Comparison of ENCODE assay signal across 8 mouse cellular contexts in the genomic region with DNA sequence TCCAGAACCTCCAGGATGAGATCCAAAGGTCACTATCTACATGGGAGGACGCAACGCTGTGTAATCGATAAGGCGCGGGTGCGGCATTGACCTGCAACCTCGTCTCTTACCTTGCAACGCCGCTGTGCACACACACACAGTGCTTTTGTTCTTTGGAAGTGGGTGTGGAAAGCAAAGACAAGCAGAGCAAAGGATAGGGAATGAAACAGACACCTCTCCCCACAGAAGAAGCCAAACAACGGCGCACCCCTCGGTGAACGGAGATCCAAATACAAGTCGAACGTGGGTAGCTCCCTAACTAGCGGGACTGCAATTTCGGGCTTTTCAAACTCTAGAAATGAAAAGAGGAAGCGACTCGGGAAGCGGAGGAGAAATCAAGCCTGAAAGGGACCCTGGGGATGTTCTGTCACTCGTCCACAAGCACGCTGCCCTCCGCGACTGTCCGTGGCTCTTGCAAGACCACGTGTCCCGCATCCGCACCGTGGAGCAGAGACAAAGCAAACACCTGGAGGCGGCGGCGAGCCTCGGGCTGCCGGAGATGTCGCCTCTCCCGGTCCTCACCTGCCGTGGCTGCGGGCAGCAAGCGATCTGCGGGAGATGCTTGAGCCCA. TPM values are rescaled to one million over a fixed set of nuclear protein-coding genes. Genes with fewer than 3 reads are reported as not detected.
A peak's percentile ranks its signal among the peaks of the same experiment; 100 is the strongest.
DNase-seq lines count a peak whose midpoint lies in the region; ATAC-seq and TF ChIP-seq lines count a peak whose summit lies in the region.

No protein-coding gene starts in this region.

- peaks cover 3% of the 10 kb centered on the region for H3K36me3 ChIP-seq in erythroblast, embryonic 14.5 days (ENCODE audit: control insufficient read depth)
- H3K36me3 ChIP-seq in hindbrain, embryonic 13.5 days, result no peaks in the 10 kb centered on the region
- H3K36me3 ChIP-seq in liver, adult 2 months (ENCODE audit: control insufficient read depth, insufficient read depth, low read length), result no peaks in the 10 kb centered on the region
- H3K36me3 ChIP-seq in neural tube, embryonic 12.5 days, result no peaks in the 10 kb centered on the region

- peak; percentile 14 to 15 for DNase-seq in layer of hippocampus, postnatal 14 days (ENCODE audit: low spot score in 2 of 2)
- DNase-seq in layer of hippocampus, adult 11-12 months (ENCODE audit: low spot score), result no peak
- DNase-seq in adipocyte (ENCODE audit: low spot score), result peak; percentile 25
- peak; percentile 92 for DNase-seq in liver, adult 2 months (ENCODE audit: extremely low read depth, low read depth, low spot score)
- no peak for DNase-seq in layer of hippocampus, adult 18-20 months (ENCODE audit: low spot score in 2 of 2)

- WGBS in hindbrain, embryonic 13.5 days, result under 1% methylated on average over 40 of the region's 40 CpGs
- WGBS in liver, adult 2 months, result under 1% methylated on average over 40 of the region's 40 CpGs
- WGBS in neural tube, embryonic 12.5 days, result under 1% methylated on average over 40 of the region's 40 CpGs

- H3K27me3 ChIP-seq in erythroblast, embryonic 14.5 days (ENCODE audit: control insufficient read depth), result no peaks in the 10 kb centered on the region
- no peaks in the 10 kb centered on the region for H3K27me3 ChIP-seq in hindbrain, embryonic 13.5 days
- H3K27me3 ChIP-seq in liver, adult 2 months (ENCODE audit: control insufficient read depth, insufficient read depth, low read length), result no peaks in the 10 kb centered on the region
- no peaks in the 10 kb centered on the region for H3K27me3 ChIP-seq in neural tube, embryonic 12.5 days (replicated peaks)

- no peak for TF ChIP-seq POLR2A in liver, adult 2 months (IDR thresholded peaks at IDR 0.05; ENCODE audit: extremely low read depth, insufficient read depth, low read length)

- ATAC-seq in hindbrain, embryonic 13.5 days (ENCODE audit: low FRiP score), result peak; percentile 83
- ATAC-seq in neural tube, embryonic 12.5 days (ENCODE audit: low FRiP score, low read depth), result peak; percentile 80

- H3K4me2 ChIP-seq in hindbrain, embryonic 13.5 days, result peak overlapping the region; percentile 71
- H3K4me2 ChIP-seq in neural tube, embryonic 12.5 days (replicated peaks), result peak overlapping the region; percentile 72

- H3K27ac ChIP-seq in hindbrain, embryonic 13.5 days, result peak overlapping the region; percentile 93
- H3K27ac ChIP-seq in liver, adult 2 months (replicated peaks; ENCODE audit: insufficient read depth, low read depth, low read length), result peak overlapping the region; percentile 88
- H3K27ac ChIP-seq in neural tube, embryonic 12.5 days, result peak overlapping the region; percentile 59; the same call in 1 of the 2 replicates

- H3K4me1 ChIP-seq in erythroblast, embryonic 14.5 days (ENCODE audit: control insufficient read depth), result peaks cover 63% of the 10 kb centered on the region
- peaks cover 31% of the 10 kb centered on the region for H3K4me1 ChIP-seq in hindbrain, embryonic 13.5 days (replicated peaks)
- peaks cover 9% of the 10 kb centered on the region; the same call in 1 of the 2 replicates for H3K4me1 ChIP-seq in liver, adult 2 months (ENCODE audit: control insufficient read depth, insufficient read depth, low read length)
- H3K4me1 ChIP-seq in neural tube, embryonic 12.5 days, result peaks cover 20% of the 10 kb centered on the region

- peak overlapping the region; percentile 79 for H3K4me3 ChIP-seq in erythroblast, embryonic 14.5 days (replicated peaks)
- H3K4me3 ChIP-seq in hindbrain, embryonic 13.5 days, result peak overlapping the region; percentile 93
- H3K4me3 ChIP-seq in liver, adult 2 months (ENCODE audit: insufficient read depth, low read depth, low read length), result peak overlapping the region; percentile 87
- peak overlapping the region; percentile 86 for H3K4me3 ChIP-seq in neural tube, embryonic 12.5 days

- peaks cover 4% of the 10 kb centered on the region; the same call in 1 of the 2 replicates for H3K79me2 ChIP-seq in liver, adult 2 months (ENCODE audit: control insufficient read depth, insufficient read depth, low read length)

- H3K9ac ChIP-seq in hindbrain, embryonic 13.5 days, result peak overlapping the region; percentile 93
- peak overlapping the region; percentile 87 for H3K9ac ChIP-seq in liver, adult 2 months (ENCODE audit: low read depth, low read length)
- H3K9ac ChIP-seq in neural tube, embryonic 12.5 days, result peak overlapping the region; percentile 82

- TF ChIP-seq CTCF in liver, adult 2 months (IDR thresholded peaks at IDR 0.05; ENCODE audit: low read depth, low read length), result no peak

- H3K9me3 ChIP-seq in erythroblast, embryonic 14.5 days (ENCODE audit: control insufficient read depth, low read length), result no peaks in the 10 kb centered on the region
- no peaks in the 10 kb centered on the region for H3K9me3 ChIP-seq in hindbrain, embryonic 13.5 days
- H3K9me3 ChIP-seq in neural tube, embryonic 12.5 days, result no peaks in the 10 kb centered on the region

RNA-seq across cellular contexts. Expression of a gene that starts 0.6 kb away (rescaled TPM):
- total RNA-seq in layer of hippocampus, postnatal 14 days (2021), result 1 to 10 TPM; 8.7 to 9.3 TPM
- 0.19 and 0.29 TPM in 2 replicates for polyA plus RNA-seq in erythroblast, embryonic 14.5 days (2012)
- polyA plus RNA-seq in hindbrain, embryonic 13.5 days (2015; fragmentation: Nextera tagmentation; extraction: Ambion mirVana), result 17.8 and 17.9 TPM in 2 replicates
- 8.3 and 9.9 TPM in 2 replicates for total RNA-seq in liver, adult 2 months (2014; rRNA removed)
- 1.4 and 1.9 TPM in 2 replicates for polyA plus RNA-seq in liver, adult 2 months (2012; rRNA removed)
- 20.2 and 20.7 TPM in 2 replicates for polyA plus RNA-seq in neural tube, embryonic 12.5 days (2016; fragmentation: Nextera tagmentation; extraction: Ambion mirVana)
- 10 to 100 TPM in 1 of 2 experiments, 1 to 10 TPM in 1; 8.3 to 11.1 TPM for total RNA-seq in layer of hippocampus, adult 18-20 months (2021)

RNA-seq across cellular contexts. Expression of a gene that starts 0.8 kb away (rescaled TPM):
- 10 to 100 TPM; 20.2 to 21.2 TPM for total RNA-seq in layer of hippocampus, postnatal 14 days (2021)
- polyA plus RNA-seq in erythroblast, embryonic 14.5 days (2012), result 0.04 and 0.11 TPM in 2 replicates
- polyA plus RNA-seq in hindbrain, embryonic 13.5 days (2015; fragmentation: Nextera tagmentation; extraction: Ambion mirVana), result 64.0 and 69.2 TPM in 2 replicates
- total RNA-seq in liver, adult 2 months (2014; rRNA removed), result 34.2 and 34.3 TPM in 2 replicates
- polyA plus RNA-seq in liver, adult 2 months (2012; rRNA removed), result 4.0 and 5.2 TPM in 2 replicates
- 55.3 and 56.3 TPM in 2 replicates for polyA plus RNA-seq in neural tube, embryonic 12.5 days (2016; fragmentation: Nextera tagmentation; extraction: Ambion mirVana)
- 10 to 100 TPM; 17.4 to 18.8 TPM for total RNA-seq in layer of hippocampus, adult 18-20 months (2021)

Comparison
In these comparisons a context has a peak if more than half of its experiments do, and no peak if none do; other contexts are left out.
1. DNase-seq: peak in layer of hippocampus, postnatal 14 days (2 of 2), adipocyte (single experiment) and liver, adult 2 months (single experiment); none in layer of hippocampus, adult 11-12 months (single experiment) and layer of hippocampus, adult 18-20 months (0 of 2).
2. Peak in every context shown above with its lines, with median percentiles within 50 percentile points of each other: H3K4me3 ChIP-seq, H3K27ac ChIP-seq and H3K9ac ChIP-seq.